Mouse (Mus musculus) heart, embryonic 11.5 days (tissue): Measurements from ENCODE around the gene Bptf. TPM values are rescaled to one million over a fixed set of nuclear protein-coding genes. Genes with fewer than 3 reads are reported as not detected.
"Not testable (repeated sequence)": the region's sequence is repeated elsewhere in the genome, so short reads cannot be mapped to it uniquely, and the experiment has no call there.

ENCODE experiments used
- ATAC-seq: fragments of 200-750 bp; cut with Nextera tagmentation; replicated peaks from 2 replicates; pipeline ENCODE4 v1.8.0; 2017; ENCODE audit warnings: moderate library complexity; ENCODE audit not compliant: insufficient number of reproducible peaks, low FRiP score, low TSS enrichment
- H3K27ac ChIP-seq: fragments of 300-500 bp; sonication (generic); 2 replicates; pipeline ENCODE4 v1.5.1; 2014; ENCODE audit warnings: mild to moderate bottlenecking, low read depth, low read length
- H3K27me3 ChIP-seq: fragments of 300-500 bp; sonication (generic); 2 replicates; pipeline ENCODE4 v1.6.1; 2014; ENCODE audit warnings: mild to moderate bottlenecking, low read length, mixed read lengths; ENCODE audit not compliant: control insufficient read depth, insufficient read depth
- H3K36me3 ChIP-seq: fragments of 300-500 bp; sonication (generic); 2 replicates; pipeline ENCODE4 v1.6.1; 2014; ENCODE audit warnings: mild to moderate bottlenecking, low read length, moderate library complexity, mixed read lengths; ENCODE audit not compliant: control insufficient read depth, insufficient read depth
- H3K4me1 ChIP-seq: fragments of 300-500 bp; sonication (generic); 2 replicates; pipeline ENCODE4 v1.6.1; 2014; ENCODE audit warnings: low read length; ENCODE audit not compliant: control insufficient read depth, insufficient read depth
- H3K4me2 ChIP-seq: fragments of 300-500 bp; sonication (generic); 2 replicates; pipeline ENCODE4 v1.6.1; 2014; ENCODE audit warnings: mild to moderate bottlenecking, moderate library complexity
- H3K4me3 ChIP-seq: fragments of 300-500 bp; sonication (generic); 2 replicates; pipeline ENCODE4 v1.5.1; 2014; ENCODE audit warnings: low read depth, low read length
- H3K9ac ChIP-seq: fragments of 300-500 bp; sonication (generic); 2 replicates; pipeline ENCODE4 v1.6.1; 2014; ENCODE audit warnings: mild to moderate bottlenecking, low read depth, low read length, moderate library complexity
- H3K9me3 ChIP-seq: fragments of 300-500 bp; sonication (generic); replicated peaks from 2 replicates; pipeline ENCODE4 v1.6.1; 2016; ENCODE audit warnings: low read length; ENCODE audit not compliant: control insufficient read depth
- WGBS: fragments of 180-500 bp; shearing (Covaris S2); extraction: QIAGEN DNeasy Blood & Tissue Kit; methylation state at CpG from one replicate; pipeline ENCODE4 v1.1.7; 2014; ENCODE audit not compliant: insufficient replicate concordance; 5-methylcytosine and 5-hydroxymethylcytosine counted together
- polyA plus RNA-seq: library from polyadenylated mRNA; unstranded; fragments of >200 nt; fragmentation: Nextera tagmentation; extraction: Ambion mirVana; gene quantifications from 2 replicates; pipeline ENCODE4 v1.2.1, GENCODE M21; 2014

Gene Bptf
- polyA plus RNA-seq, 1 experiment from 2014 or later, result 26.5 TPM

- H3K27ac ChIP-seq, H3K4me2 ChIP-seq, H3K27me3 ChIP-seq, H3K4me3 ChIP-seq, H3K9me3 ChIP-seq, H3K9ac ChIP-seq, ATAC-seq, H3K4me1 ChIP-seq, H3K36me3 ChIP-seq: not testable (repeated sequence)
- WGBS, result 90% methylated on average over 11 of the region's 11 CpGs
Observed at GRCm38 (mm10) chr11:107143956-107144355, 12.0 kb upstream of the Bptf start.

GRCm38 (mm10) chr11:107142382-107142781 is 10.5 kb upstream of the Bptf start:
- WGBS, result 77% methylated on average over 2 of the region's 2 CpGs
- no peaks in the 10 kb centered on the region for H3K27me3 ChIP-seq
- no peaks in the 10 kb centered on the region for H3K9me3 ChIP-seq
- no peaks in the 10 kb centered on the region for H3K4me1 ChIP-seq
- H3K36me3 ChIP-seq, result no peaks in the 10 kb centered on the region
- no peak overlapping the region for H3K4me2 ChIP-seq
- H3K9ac ChIP-seq, result no peak overlapping the region
- ATAC-seq, result no peak
- H3K4me3 ChIP-seq, result no peak overlapping the region
- no peak overlapping the region for H3K27ac ChIP-seq

DNA sequence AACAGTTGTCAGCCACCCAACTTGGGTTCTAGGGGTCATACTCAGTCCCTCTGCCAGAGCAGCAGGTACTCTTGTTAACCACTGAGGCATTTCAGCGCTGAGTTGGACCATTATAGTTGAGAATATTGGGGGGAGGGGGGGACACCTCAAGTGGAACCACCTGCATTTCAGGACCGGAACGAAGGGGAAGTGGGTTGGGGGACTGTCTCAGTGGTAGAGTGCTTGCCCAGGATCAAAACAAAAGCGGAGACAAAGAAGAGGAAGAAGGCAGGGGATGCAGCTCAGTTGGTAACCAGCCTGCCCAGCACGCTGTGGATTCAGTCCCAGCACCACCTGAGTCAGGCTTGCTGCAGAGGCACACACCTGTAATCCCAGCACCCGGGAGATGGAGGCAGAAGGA is 8.8 kb upstream of the Bptf start:
- WGBS, result 31% methylated on average over 6 of the region's 6 CpGs
- Histone ChIP-seq H3K27ac (no peak overlapping the region), H3K4me1 (no peaks in the 10 kb centered on the region), H3K27me3 (no peaks in the 10 kb centered on the region), H3K9ac (no peak overlapping the region), H3K9me3 (no peaks in the 10 kb centered on the region), H3K4me3 (no peak overlapping the region), H3K4me2 (no peak overlapping the region), H3K36me3 (no peaks in the 10 kb centered on the region)
- ATAC-seq, result no peak

- no peak overlapping the region for H3K4me3 ChIP-seq
- no peaks in the 10 kb centered on the region for H3K36me3 ChIP-seq
- ATAC-seq, result no peak
- WGBS, result 65% methylated on average over 3 of the region's 3 CpGs
- no peaks in the 10 kb centered on the region for H3K4me1 ChIP-seq
- no peaks in the 10 kb centered on the region for H3K9me3 ChIP-seq
- no peak overlapping the region for H3K9ac ChIP-seq
- no peak overlapping the region for H3K4me2 ChIP-seq
- H3K27me3 ChIP-seq, result no peaks in the 10 kb centered on the region
- no peak overlapping the region for H3K27ac ChIP-seq
Observed at GRCm38 (mm10) chr11:107138633-107139032, 6.7 kb upstream of the Bptf start.

DNA sequence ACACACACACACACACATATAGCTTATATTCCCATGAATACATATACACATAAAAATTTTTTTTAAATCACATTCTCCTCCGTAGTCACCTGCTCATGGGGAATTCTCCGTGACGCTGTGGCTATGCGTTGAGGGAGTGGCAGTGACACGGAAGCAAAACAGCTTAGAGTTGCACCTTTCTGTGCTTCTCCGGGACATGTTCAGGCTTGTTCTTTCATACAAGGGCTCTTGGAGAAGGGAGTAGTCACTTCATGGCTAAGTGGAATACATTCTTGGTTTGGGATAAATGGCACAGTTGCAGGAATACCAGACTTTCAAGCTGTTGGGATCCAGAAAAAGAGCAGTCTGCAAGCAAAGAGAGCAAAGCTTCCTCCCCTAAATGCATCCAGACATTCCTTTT is 5.7 kb upstream of the Bptf start:
- no peaks in the 10 kb centered on the region for H3K27me3 ChIP-seq
- no peak overlapping the region for H3K9ac ChIP-seq
- H3K4me3 ChIP-seq, result no peak overlapping the region
- ATAC-seq, result no peak
- H3K9me3 ChIP-seq, result no peaks in the 10 kb centered on the region
- no peak overlapping the region for H3K27ac ChIP-seq
- WGBS, result 94% methylated on average over 6 of the region's 6 CpGs
- H3K4me2 ChIP-seq, result no peak overlapping the region
- 0 out of 2 replicates have a peak, but pooled peaks cover under 1% of the 10 kb centered on the region for H3K4me1 ChIP-seq
- no peaks in the 10 kb centered on the region for H3K36me3 ChIP-seq

- not testable (repeated sequence) for H3K36me3 ChIP-seq, H3K4me1 ChIP-seq, H3K9me3 ChIP-seq, H3K27me3 ChIP-seq, ATAC-seq, H3K9ac ChIP-seq, H3K4me2 ChIP-seq, H3K27ac ChIP-seq, H3K4me3 ChIP-seq
- 90% methylated on average over 10 of the region's 10 CpGs for WGBS
Observed at GRCm38 (mm10) chr11:107136458-107136857, 4.5 kb upstream of the Bptf start.

DNA sequence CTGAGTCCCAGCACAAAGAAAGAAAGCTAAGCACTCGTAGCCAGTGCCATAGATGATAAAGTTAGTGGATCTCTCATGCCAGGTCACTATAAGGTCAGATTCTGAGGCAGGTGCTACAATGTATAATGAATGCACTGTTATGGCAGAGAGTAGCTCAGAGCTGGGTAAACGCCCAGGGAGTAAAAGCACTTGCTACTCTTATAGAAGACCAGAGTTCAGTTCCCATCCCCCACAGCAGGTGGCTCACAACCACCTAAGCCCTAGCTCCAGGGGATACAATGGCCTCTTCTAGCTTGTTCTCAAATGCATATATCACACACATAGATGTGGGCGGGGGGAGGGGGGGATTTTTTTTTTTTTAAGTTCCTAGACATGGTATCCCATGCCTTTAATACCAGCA is 3.8 kb upstream of the Bptf start:
- Histone ChIP-seq H3K27ac (no peak overlapping the region), H3K4me1 (peaks cover 3% of the 10 kb centered on the region; the same call in 1 of the 2 replicates), H3K27me3 (no peaks in the 10 kb centered on the region), H3K4me2 (no peak overlapping the region), H3K9me3 (no peaks in the 10 kb centered on the region), H3K9ac (no peak overlapping the region), H3K36me3 (no peaks in the 10 kb centered on the region), H3K4me3 (no peak overlapping the region)
- ATAC-seq, result no peak
- WGBS, result 54% methylated on average over 3 of the region's 3 CpGs

DNA sequence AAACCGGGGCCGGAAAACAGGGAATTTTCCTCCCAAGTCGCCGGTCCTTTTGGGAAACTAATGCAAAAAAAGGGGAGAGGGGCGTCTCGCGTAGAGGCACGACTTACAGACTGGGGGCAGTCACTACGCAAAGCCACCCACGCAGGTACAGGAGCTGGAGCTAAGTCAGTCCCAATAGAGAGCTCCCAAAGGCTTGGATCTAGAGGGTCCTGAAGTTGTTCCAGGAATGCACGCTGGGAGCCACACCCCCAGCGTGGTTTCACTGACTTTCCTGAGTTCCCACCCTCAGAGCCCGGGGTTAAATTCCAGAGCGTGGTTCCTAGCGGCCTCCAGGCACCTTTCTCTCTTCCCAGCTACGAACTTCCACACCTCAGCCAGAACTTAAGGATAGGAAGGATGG is 499 bp upstream of the Bptf start:
- peak overlapping the region; percentile 81 for H3K9ac ChIP-seq
- H3K27ac ChIP-seq, result peak overlapping the region; percentile 97
- no peaks in the 10 kb centered on the region for H3K9me3 ChIP-seq
- H3K36me3 ChIP-seq, result no peaks in the 10 kb centered on the region
- no peak for ATAC-seq
- under 1% methylated on average over 16 of the region's 16 CpGs for WGBS
- peaks cover 6% of the 10 kb centered on the region for H3K4me1 ChIP-seq
- H3K4me3 ChIP-seq, result peak overlapping the region; percentile 80
- H3K4me2 ChIP-seq, result peak overlapping the region; percentile 94
- no peaks in the 10 kb centered on the region for H3K27me3 ChIP-seq

- no peaks in the 10 kb centered on the region for H3K9me3 ChIP-seq
Observed at GRCm38 (mm10) chr11:107130879-107131748, 813 bp downstream of the Bptf start.

More at GRCm38 (mm10) chr11:107130879-107131748, 813 bp downstream of the Bptf start:
- Histone ChIP-seq H3K4me2 (peak overlapping the region; percentile 94), H3K9ac (peak overlapping the region; percentile 81), H3K4me1 (peaks cover 6% of the 10 kb centered on the region), H3K36me3 (no peaks in the 10 kb centered on the region), H3K27ac (peak overlapping the region; percentile 97), H3K4me3 (peak overlapping the region; percentile 80), H3K27me3 (no peaks in the 10 kb centered on the region)
- under 1% methylated on average over 48 of the region's 65 CpGs for WGBS
- peak; percentile 81 for ATAC-seq
